Mouse (Mus musculus): ENCODE results near the gene Mapkap1. TPM values are rescaled to one million over a fixed set of nuclear protein-coding genes. Genes with fewer than 3 reads are reported as not detected.
A peak's percentile ranks its signal among the peaks of the same experiment; 100 is the strongest.

The Mapkap1 gene
- 10 to 100 TPM; 61.2 to 64.2 TPM for total RNA-seq (2021)
- long read RNA-seq, experiment 1, transcript Mapkap1-209 (12 exons, 3,111 nt), result major isoform, 37 of 103 reads
- long read RNA-seq, experiment 1, partial matches to known transcripts, result 1 of 103 reads
- long read RNA-seq, experiment 1, other reads (novel, unspliced or antisense), result 63 of 103 reads
- long read RNA-seq, experiment 2, transcript Mapkap1-209 (12 exons, 3,111 nt), result major isoform, 17 of 60 reads
- long read RNA-seq, experiment 2, partial matches to known transcripts, result 3 of 60 reads
- long read RNA-seq, experiment 2, other reads (novel, unspliced or antisense), result 38 of 60 reads

- peak; percentile 96 for DNase-seq (ENCODE audit: extremely low spot score in 1 of 2, low spot score in 2 of 2)
- Histone ChIP-seq H3K4me3 (peak within 1 kb of the TSS; percentile 98), H3K27ac (peak within 1 kb of the TSS; percentile 88)
- no peak for TF ChIP-seq CTCF (IDR thresholded peaks at IDR 0.05)
- intact Hi-C loops (cut with DNase I), result loop anchor here (2.0 kb wide), 1 partner anchor 34 kb away; the partner anchor contains the start of gene Pbx3
Measured at GRCm38 (mm10) chr2:34406601-34407464, at the start of gene Mapkap1. TSS of gene Mapkap1 (plus strand) at chr2:34406771.

GRCm38 (mm10) chr2:34363678-34364077 lies 42.9 kb upstream of the Mapkap1 start:
- Histone ChIP-seq H3K4me3 (no peak overlapping the region), H3K27ac (no peak overlapping the region)
- TF ChIP-seq CTCF (IDR thresholded peaks at IDR 0.05), result no peak
- no peak for DNase-seq (ENCODE audit: extremely low spot score in 1 of 2, low spot score in 2 of 2)
- intact Hi-C loops (cut with DNase I), result no loop called here

GRCm38 (mm10) chr2:34367024-34367423 lies 39.5 kb upstream of the Mapkap1 start:
- no peak overlapping the region for H3K27ac ChIP-seq
- H3K4me3 ChIP-seq, result no peak overlapping the region
- intact Hi-C loops (cut with DNase I), result no loop called here
- no peak for TF ChIP-seq CTCF (IDR thresholded peaks at IDR 0.05)
- no peak for DNase-seq (ENCODE audit: extremely low spot score in 1 of 2, low spot score in 2 of 2)

DNA sequence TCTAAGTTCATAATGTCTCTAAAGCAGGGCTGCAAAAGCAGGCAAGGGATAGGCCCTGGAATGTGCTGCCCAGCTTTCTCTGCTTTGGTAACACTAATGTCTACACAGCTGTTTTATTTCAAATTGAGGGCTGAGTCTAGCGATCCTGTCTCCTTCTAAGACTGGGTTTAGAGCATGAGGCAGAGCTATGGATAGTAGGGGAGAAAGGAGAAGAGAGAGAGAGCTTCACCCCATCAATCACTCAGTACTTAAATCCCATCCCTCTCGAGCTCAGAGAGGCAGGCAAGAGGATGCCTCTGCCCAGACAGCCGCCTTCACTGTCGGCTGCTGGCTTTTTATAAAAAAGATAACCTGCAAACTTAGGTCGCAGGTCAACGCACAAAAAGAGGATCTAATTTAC lies 38.2 kb upstream of the Mapkap1 start:
- no peak for DNase-seq (ENCODE audit: extremely low spot score in 1 of 2, low spot score in 2 of 2)
- no peak overlapping the region for H3K27ac ChIP-seq
- intact Hi-C loops (cut with DNase I), result no loop called here
- no peak overlapping the region for H3K4me3 ChIP-seq
- no peak for TF ChIP-seq CTCF (IDR thresholded peaks at IDR 0.05)

DNA sequence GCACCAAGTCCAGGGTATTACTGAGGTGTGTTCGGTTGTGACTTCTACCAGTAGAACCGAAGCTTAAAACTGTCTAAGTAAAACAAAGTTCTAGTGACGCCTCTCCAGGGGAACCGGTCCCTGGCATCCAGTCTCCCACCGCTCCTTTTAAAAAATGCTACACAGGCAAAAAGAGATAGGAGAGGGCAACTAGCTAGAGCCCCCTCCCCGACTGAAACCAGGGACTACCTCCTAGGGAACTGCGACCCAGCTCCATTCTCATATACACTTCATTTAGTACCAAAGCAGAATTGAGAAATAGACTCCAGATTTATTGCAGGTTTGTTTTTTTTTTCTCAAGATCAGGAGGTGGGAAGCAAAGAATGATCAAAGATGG lies 36.2 kb upstream of the Mapkap1 start:
- peak overlapping the region; percentile 80; the same call in 1 of the 2 replicates for H3K4me3 ChIP-seq
- no peak for DNase-seq (ENCODE audit: extremely low spot score in 1 of 2, low spot score in 2 of 2)
- H3K27ac ChIP-seq, result no peak overlapping the region
- TF ChIP-seq CTCF (IDR thresholded peaks at IDR 0.05), result no peak
- intact Hi-C loops (cut with DNase I), result loop anchor here (5.0 to 10.0 kb wide), 2 partner anchors 123 to 396 kb away; no protein-coding TSS in a partner anchor

- Histone ChIP-seq H3K4me3 (peak overlapping the region; percentile 80), H3K27ac (peak overlapping the region; percentile 38)
- intact Hi-C loops (cut with DNase I), result loop anchor here (5.0 to 10.0 kb wide), 2 partner anchors 124 to 396 kb away; no protein-coding TSS in a partner anchor
- TF ChIP-seq CTCF (IDR thresholded peaks at IDR 0.05), result no peak
- DNase-seq (ENCODE audit: extremely low spot score in 1 of 2, low spot score in 2 of 2), result peak in 1 of 2 experiments; percentile 28
Measured at GRCm38 (mm10) chr2:34370725-34371440, 35.7 kb upstream of the Mapkap1 start.

GRCm38 (mm10) chr2:34371441-34372304 lies 34.9 kb upstream of the Mapkap1 start:
- TF ChIP-seq CTCF (IDR thresholded peaks at IDR 0.05), result no peak
- Histone ChIP-seq H3K4me3 (peak overlapping the region; percentile 80), H3K27ac (peak overlapping the region; percentile 38)
- peak in 1 of 2 experiments; percentile 33 for DNase-seq (ENCODE audit: extremely low spot score in 1 of 2, low spot score in 2 of 2)
- intact Hi-C loops (cut with DNase I), result loop anchor here (2.0 to 10.0 kb wide), 3 partner anchors 35 to 397 kb away; partner anchors contain the start of gene Mapkap1

GRCm38 (mm10) chr2:34372305-34373301 lies 34.0 kb upstream of the Mapkap1 start, which contains the start of gene Pbx3:
TSS of gene Pbx3 (minus strand) at chr2:34373142.
- Histone ChIP-seq H3K27ac (peak within 1 kb of the TSS; percentile 59), H3K4me3 (peak within 1 kb of the TSS; percentile 80)
- no peak for TF ChIP-seq CTCF (IDR thresholded peaks at IDR 0.05)
- intact Hi-C loops (cut with DNase I), result loop anchor here (2.0 to 10.0 kb wide), 3 partner anchors 34 to 398 kb away; partner anchors contain the start of gene Mapkap1
- peak; percentile 86 to 93 for DNase-seq (ENCODE audit: extremely low spot score in 1 of 2, low spot score in 2 of 2)

- H3K27ac ChIP-seq, result no peak overlapping the region
- intact Hi-C loops (cut with DNase I), result loop anchor here (2.0 to 10.0 kb wide), 3 partner anchors 33 to 399 kb away; partner anchors contain the start of gene Mapkap1
- no peak for TF ChIP-seq CTCF (IDR thresholded peaks at IDR 0.05)
- no peak for DNase-seq (ENCODE audit: extremely low spot score in 1 of 2, low spot score in 2 of 2)
- no peak overlapping the region for H3K4me3 ChIP-seq
Measured at GRCm38 (mm10) chr2:34373886-34374285, 32.7 kb upstream of the Mapkap1 start.
